ENCODE assay signal across 15 mouse cellular contexts in genomic region chr16:34900471-34900870, GRCm38 (mm10).
DNase-seq lines count a peak whose midpoint lies in the region; ATAC-seq lines count a peak whose summit lies in the region.
"Had no signal": no experiment of that assay in that cellular context is flagged by ENCODE, and none has a peak within 500 bp of the region (broad histone marks: within the 10 kb centered on the region; RNA-seq: fewer than 3 reads in every experiment).

No protein-coding gene starts in this region.

- H3K4me3 ChIP-seq in heart, embryonic 13.5 days: no peak overlapping the region
- H3K4me3 ChIP-seq in heart, embryonic 11.5 days (ENCODE audit: low read depth, low read length): no peak overlapping the region
- no peak overlapping the region for H3K4me3 ChIP-seq in liver, embryonic 11.5 days (ENCODE audit: low read depth, low read length)
- H3K4me3 ChIP-seq in embryonic facial prominence, embryonic 13.5 days: no peak overlapping the region
- H3K4me3 ChIP-seq in midbrain, embryonic 15.5 days: no peak overlapping the region
- H3K4me3 ChIP-seq: hindbrain, embryonic 15.5 days; kidney, embryonic 15.5 days; layer of hippocampus, adult 2 months; left cerebral cortex, adult 2 months; limb, embryonic 12.5 days; myocyte had no signal

- H3K9ac ChIP-seq in heart, embryonic 13.5 days: 0 out of 2 replicates have a peak overlapping the region, but pooled peaks have one; percentile 5
- no peak overlapping the region for H3K9ac ChIP-seq in heart, embryonic 11.5 days (ENCODE audit: low read depth, low read length)
- 0 out of 2 replicates have a peak overlapping the region, but pooled peaks have one; percentile 9 for H3K9ac ChIP-seq in liver, embryonic 11.5 days (ENCODE audit: low read depth, low read length)
- H3K9ac ChIP-seq in embryonic facial prominence, embryonic 13.5 days: no peak overlapping the region
- H3K9ac ChIP-seq in midbrain, embryonic 15.5 days: no peak overlapping the region
- H3K9ac ChIP-seq: hindbrain, embryonic 15.5 days; kidney, embryonic 15.5 days; limb, embryonic 12.5 days had no signal

- H3K27me3 ChIP-seq in heart, embryonic 13.5 days (replicated peaks): peaks cover 28% of the 10 kb centered on the region
- peaks cover 14% of the 10 kb centered on the region for H3K27me3 ChIP-seq in heart, embryonic 11.5 days (ENCODE audit: control insufficient read depth, insufficient read depth, low read length)
- H3K27me3 ChIP-seq in liver, embryonic 11.5 days (replicated peaks; ENCODE audit: control insufficient read depth, insufficient read depth, low read length): no peaks in the 10 kb centered on the region
- no peaks in the 10 kb centered on the region for H3K27me3 ChIP-seq in embryonic facial prominence, embryonic 13.5 days
- no peaks in the 10 kb centered on the region for H3K27me3 ChIP-seq in midbrain, embryonic 15.5 days (replicated peaks)
- H3K27me3 ChIP-seq: hindbrain, embryonic 15.5 days; kidney, embryonic 15.5 days had no signal

- 76% methylated on average over 5 of the region's 5 CpGs for WGBS in heart, embryonic 13.5 days
- WGBS in heart, embryonic 11.5 days (ENCODE audit: insufficient replicate concordance): 83% methylated on average over 5 of the region's 5 CpGs
- WGBS in liver, embryonic 11.5 days: 71% methylated on average over 5 of the region's 5 CpGs
- WGBS in embryonic facial prominence, embryonic 13.5 days: 82% methylated on average over 5 of the region's 5 CpGs
- WGBS in midbrain, embryonic 15.5 days: 79% methylated on average over 5 of the region's 5 CpGs

- no peaks in the 10 kb centered on the region for H3K36me3 ChIP-seq in heart, embryonic 13.5 days
- no peaks in the 10 kb centered on the region for H3K36me3 ChIP-seq in heart, embryonic 11.5 days (ENCODE audit: control insufficient read depth, insufficient read depth, low read length)
- H3K36me3 ChIP-seq in liver, embryonic 11.5 days (ENCODE audit: control insufficient read depth, insufficient read depth, low read length): no peaks in the 10 kb centered on the region
- no peaks in the 10 kb centered on the region for H3K36me3 ChIP-seq in embryonic facial prominence, embryonic 13.5 days
- no peaks in the 10 kb centered on the region for H3K36me3 ChIP-seq in midbrain, embryonic 15.5 days (replicated peaks)
- H3K36me3 ChIP-seq: hindbrain, embryonic 15.5 days; kidney, embryonic 15.5 days; limb, embryonic 12.5 days had no signal

- peaks cover 38% of the 10 kb centered on the region for H3K4me1 ChIP-seq in heart, embryonic 13.5 days
- peaks cover 8% of the 10 kb centered on the region; the same call in 1 of the 2 replicates for H3K4me1 ChIP-seq in heart, embryonic 11.5 days (ENCODE audit: control insufficient read depth, insufficient read depth, low read length)
- no peaks in the 10 kb centered on the region; the same call in 1 of the 2 replicates for H3K4me1 ChIP-seq in liver, embryonic 11.5 days (replicated peaks; ENCODE audit: control insufficient read depth, insufficient read depth, low read length)
- peaks cover 52% of the 10 kb centered on the region for H3K4me1 ChIP-seq in embryonic facial prominence, embryonic 13.5 days
- H3K4me1 ChIP-seq in midbrain, embryonic 15.5 days: peaks cover 17% of the 10 kb centered on the region

- no peak overlapping the region for H3K4me2 ChIP-seq in heart, embryonic 13.5 days
- H3K4me2 ChIP-seq in heart, embryonic 11.5 days: no peak overlapping the region
- H3K4me2 ChIP-seq in liver, embryonic 11.5 days: no peak overlapping the region
- H3K4me2 ChIP-seq in embryonic facial prominence, embryonic 13.5 days: no peak overlapping the region
- H3K4me2 ChIP-seq in midbrain, embryonic 15.5 days: no peak overlapping the region
- H3K4me2 ChIP-seq: hindbrain, embryonic 15.5 days; kidney, embryonic 15.5 days; limb, embryonic 12.5 days had no signal

- no peak for ATAC-seq in heart, embryonic 13.5 days (ENCODE audit: extremely low read depth, insufficient number of reproducible peaks, low FRiP score, low TSS enrichment)
- no peak for ATAC-seq in heart, embryonic 11.5 days (replicated peaks; ENCODE audit: insufficient number of reproducible peaks, low FRiP score, low TSS enrichment)
- no peak for ATAC-seq in liver, embryonic 11.5 days (replicated peaks; ENCODE audit: low FRiP score)
- ATAC-seq in embryonic facial prominence, embryonic 13.5 days (ENCODE audit: insufficient number of reproducible peaks, insufficient read depth, low FRiP score, low TSS enrichment, low read depth): no peak
- ATAC-seq in midbrain, embryonic 15.5 days (replicated peaks): 0 out of 2 replicates have a peak, but pooled peaks have one; percentile 32

- no peak for DNase-seq in liver, embryonic 11.5 days (ENCODE audit: low spot score)
- DNase-seq in liver: no peak
- no peak for DNase-seq in embryo, embryonic 10 days (ENCODE audit: low spot score)
- DNase-seq: cerebellum, postnatal 14 days; right cerebral cortex, postnatal 14 days had no signal

- H3K27ac ChIP-seq in heart, embryonic 13.5 days (replicated peaks): peak overlapping the region; percentile 29; the same call in 1 of the 2 replicates
- H3K27ac ChIP-seq in heart, embryonic 11.5 days (ENCODE audit: low read depth, low read length): no peak overlapping the region
- no peak overlapping the region for H3K27ac ChIP-seq in liver, embryonic 11.5 days (ENCODE audit: low read depth, low read length)
- H3K27ac ChIP-seq in embryonic facial prominence, embryonic 13.5 days: 0 out of 2 replicates have a peak overlapping the region, but pooled peaks have one; percentile 68
- 0 out of 2 replicates have a peak overlapping the region, but pooled peaks have one; percentile 18 for H3K27ac ChIP-seq in midbrain, embryonic 15.5 days
- H3K27ac ChIP-seq: hindbrain, embryonic 15.5 days; layer of hippocampus, adult 2 months; left cerebral cortex, adult 2 months; limb, embryonic 12.5 days had no signal

- H3K9me3 ChIP-seq in heart, embryonic 13.5 days: no peaks in the 10 kb centered on the region
- H3K9me3 ChIP-seq in heart, embryonic 11.5 days (replicated peaks; ENCODE audit: control insufficient read depth, low read length): no peaks in the 10 kb centered on the region
- no peaks in the 10 kb centered on the region for H3K9me3 ChIP-seq in liver, embryonic 11.5 days (ENCODE audit: control insufficient read depth, low read length)
- no peaks in the 10 kb centered on the region for H3K9me3 ChIP-seq in embryonic facial prominence, embryonic 13.5 days
- H3K9me3 ChIP-seq in midbrain, embryonic 15.5 days: no peaks in the 10 kb centered on the region
- H3K9me3 ChIP-seq: hindbrain, embryonic 15.5 days; kidney, embryonic 15.5 days; limb, embryonic 12.5 days had no signal

Comparison
In these comparisons a context has a peak if more than half of its experiments do, and no peak if none do; other contexts are left out.
1. H3K27ac ChIP-seq: peak in heart, embryonic 13.5 days (single experiment), embryonic facial prominence, embryonic 13.5 days (single experiment) and midbrain, embryonic 15.5 days (single experiment); none in heart, embryonic 11.5 days (single experiment) and liver, embryonic 11.5 days (single experiment).
2. H3K9ac ChIP-seq: peak in heart, embryonic 13.5 days (single experiment) and liver, embryonic 11.5 days (single experiment); none in heart, embryonic 11.5 days (single experiment), embryonic facial prominence, embryonic 13.5 days (single experiment) and midbrain, embryonic 15.5 days (single experiment).